Mouse (Mus musculus) CH12.LX (cell line): ENCODE results near the gene H2-Aa. TPM values are rescaled to one million over a fixed set of nuclear protein-coding genes. Genes with fewer than 3 reads are reported as not detected.

Source experiments
- DNase-seq: peaks from one replicate; pipeline ENCODE4 v3.0.0-alpha.2; 2013; ENCODE audit errors: extremely low read depth
- H3K27ac ChIP-seq: 2 replicates; pipeline ENCODE4 v1.5.1; 2012; ENCODE audit warnings: low read depth, mild to moderate bottlenecking, control low read depth, moderate library complexity; ENCODE audit not compliant: insufficient read depth
- H3K27me3 ChIP-seq: replicated peaks from 2 replicates; pipeline ENCODE3; 2012; ENCODE audit warnings: inconsistent platforms
- H3K36me3 ChIP-seq, 2 experiments: replicated peaks in 1 of 2; 2 replicates each; pipeline versions ENCODE3 to v1.6.1; 2012; ENCODE audit warnings: inconsistent platforms in 1 of 2, low read length in 1 of 2, mild to moderate bottlenecking in 1 of 2, mixed read lengths in 1 of 2, moderate library complexity in 1 of 2; ENCODE audit not compliant: control insufficient read depth in 1 of 2, insufficient read depth in 1 of 2
- H3K4me1 ChIP-seq, 2 experiments: 2 replicates each; pipeline ENCODE4 v1.6.1; 2012; ENCODE audit warnings: inconsistent platforms in 1 of 2, moderate library complexity in 1 of 2; ENCODE audit not compliant: insufficient read depth in 2 of 2, control insufficient read depth in 1 of 2
- H3K4me2 ChIP-seq: 2 replicates; pipeline ENCODE4 v1.6.1; 2012; ENCODE audit warnings: low read depth, mild to moderate bottlenecking, control low read depth; ENCODE audit not compliant: poor library complexity, insufficient read depth, severe bottlenecking
- H3K4me3 ChIP-seq, 3 experiments: fragments of 150-350 bp in 1 of 3; sonication (generic) in 1 of 3; replicated peaks in 1 of 3; 2 replicates each; pipeline versions ENCODE3 to v1.5.1; 2011 to 2012; ENCODE audit warnings: low read depth in 2 of 3, low read length in 2 of 3, mild to moderate bottlenecking in 2 of 3, moderate library complexity in 2 of 3, control low read depth in 1 of 3, improper control_type of control experiment in 1 of 3, inconsistent platforms in 1 of 3, mixed read lengths in 1 of 3; ENCODE audit not compliant: poor library complexity in 1 of 3
- H3K79me2 ChIP-seq: replicated peaks from 2 replicates; pipeline ENCODE4 v1.6.1; 2012; ENCODE audit warnings: mild to moderate bottlenecking, moderate library complexity; ENCODE audit not compliant: control insufficient read depth, poor library complexity, insufficient read depth, severe bottlenecking; ENCODE audit errors: extremely low read depth
- H3K9ac ChIP-seq: 2 replicates; pipeline ENCODE4 v1.6.1; 2012; ENCODE audit warnings: low read depth, mild to moderate bottlenecking, control low read depth, moderate library complexity; ENCODE audit not compliant: insufficient read depth
- H3K9me3 ChIP-seq: replicated peaks from 2 replicates; pipeline ENCODE3; 2012; ENCODE audit warnings: low read length, inconsistent platforms, mixed read lengths
- BHLHE40 ChIP-seq: IDR thresholded peaks from 2 replicates; pipeline ENCODE4 v1.6.1; 2011; ENCODE audit warnings: mild to moderate bottlenecking, low read depth, low read length, improper control_type of control experiment
- CHD1 ChIP-seq: IDR thresholded peaks from 2 replicates; pipeline ENCODE4 v1.6.1; 2012; ENCODE audit warnings: low read depth, low read length, improper control_type of control experiment, inconsistent platforms
- CHD2 ChIP-seq: IDR thresholded peaks from 2 replicates; pipeline ENCODE4 v1.6.1; 2011; ENCODE audit warnings: low read length, improper control_type of control experiment
- ELF1 ChIP-seq: IDR thresholded peaks from 2 replicates; pipeline ENCODE4 v1.6.1; 2014; ENCODE audit warnings: low read depth, mild to moderate bottlenecking, inconsistent platforms, low read length, improper control_type of control experiment
- EP300 ChIP-seq: IDR thresholded peaks from 2 replicates; pipeline ENCODE4 v1.6.1; 2011; ENCODE audit warnings: low read length, improper control_type of control experiment
- ETS1 ChIP-seq: conservative IDR thresholded peaks from 2 replicates; pipeline ENCODE4 v1.6.1; 2012; ENCODE audit warnings: low read depth, mild to moderate bottlenecking, inconsistent platforms, low read length, improper control_type of control experiment, moderate library complexity
- GABPA ChIP-seq: IDR thresholded peaks from 2 replicates; pipeline ENCODE4 v1.6.1; 2012; ENCODE audit warnings: low read depth, low read length, improper control_type of control experiment, inconsistent platforms; ENCODE audit not compliant: insufficient replicate concordance
- HCFC1 ChIP-seq: IDR thresholded peaks from 2 replicates; pipeline ENCODE4 v1.6.1; 2012; ENCODE audit warnings: low read depth, mild to moderate bottlenecking, inconsistent platforms, low read length, improper control_type of control experiment
- IRF4 ChIP-seq: IDR thresholded peaks from 2 replicates; pipeline ENCODE4 v1.6.1; 2014; ENCODE audit warnings: low read depth, mild to moderate bottlenecking, inconsistent platforms, low read length, improper control_type of control experiment
- JUND ChIP-seq: conservative IDR thresholded peaks from 2 replicates; pipeline ENCODE4 v1.6.1; 2011; ENCODE audit warnings: low read depth, low read length, improper control_type of control experiment
- MAX ChIP-seq: IDR thresholded peaks from 2 replicates; pipeline ENCODE4 v1.6.1; 2011; ENCODE audit warnings: low read length, improper control_type of control experiment
- MAZ ChIP-seq: IDR thresholded peaks from 2 replicates; pipeline ENCODE4 v1.6.1; 2012; ENCODE audit warnings: low read depth, mild to moderate bottlenecking, inconsistent platforms, low read length, improper control_type of control experiment, moderate library complexity
- MEF2A ChIP-seq: IDR thresholded peaks from 2 replicates; pipeline ENCODE4 v1.6.1; 2014; ENCODE audit warnings: low read depth, mild to moderate bottlenecking, inconsistent platforms, low read length, improper control_type of control experiment, borderline replicate concordance
- MYC ChIP-seq: IDR thresholded peaks from 2 replicates; pipeline ENCODE4 v1.6.1; 2011; ENCODE audit warnings: low read depth, mild to moderate bottlenecking, improper control_type of control experiment, low read length
- NRF1 ChIP-seq: IDR thresholded peaks from 2 replicates; pipeline ENCODE4 v1.6.1; 2014; ENCODE audit warnings: low read depth, mild to moderate bottlenecking, inconsistent platforms, low read length, improper control_type of control experiment, moderate library complexity
- PAX5 ChIP-seq: IDR thresholded peaks from 2 replicates; pipeline ENCODE4 v1.6.1; 2012; ENCODE audit warnings: low read length, inconsistent platforms, mixed read lengths
- POLR2A ChIP-seq: IDR thresholded peaks from 2 replicates; pipeline ENCODE4 v1.6.1; 2011; ENCODE audit warnings: low read depth, mild to moderate bottlenecking, improper control_type of control experiment, low read length
- RCOR1 ChIP-seq: conservative IDR thresholded peaks from 2 replicates; pipeline ENCODE4 v1.6.1; 2012; ENCODE audit warnings: low read depth, mild to moderate bottlenecking, inconsistent platforms, low read length, improper control_type of control experiment
- TBP ChIP-seq: conservative IDR thresholded peaks from 2 replicates; pipeline ENCODE4 v1.6.1; 2011; ENCODE audit warnings: low read depth, low read length, improper control_type of control experiment
- TCF12 ChIP-seq: IDR thresholded peaks from 2 replicates; pipeline ENCODE4 v1.6.1; 2014; ENCODE audit warnings: low read depth, mild to moderate bottlenecking, inconsistent platforms, low read length, improper control_type of control experiment
- UBTF ChIP-seq: IDR thresholded peaks from 2 replicates; pipeline ENCODE4 v1.6.1; 2012; ENCODE audit warnings: low read depth, mild to moderate bottlenecking, inconsistent platforms, low read length, improper control_type of control experiment, moderate library complexity
- USF1 ChIP-seq: IDR thresholded peaks from 2 replicates; pipeline ENCODE4 v1.6.1; 2014; ENCODE audit warnings: low read depth, mild to moderate bottlenecking, inconsistent platforms, low read length, improper control_type of control experiment
- USF2 ChIP-seq: conservative IDR thresholded peaks from 2 replicates; pipeline ENCODE4 v1.6.1; 2011; ENCODE audit warnings: low read depth, low read length, improper control_type of control experiment
- ZKSCAN1 ChIP-seq: IDR thresholded peaks from 2 replicates; pipeline ENCODE4 v1.6.1; 2012; ENCODE audit warnings: low read depth, inconsistent platforms, low read length, improper control_type of control experiment, borderline replicate concordance
- ZMIZ1 ChIP-seq: IDR thresholded peaks from 2 replicates; pipeline ENCODE4 v1.6.1; 2012; ENCODE audit warnings: low read depth, mild to moderate bottlenecking, inconsistent platforms, low read length, improper control_type of control experiment
- dilution Hi-C: fragments of 300-500 bp; cut with MboI; formaldehyde crosslinking; loops from 2 replicates; pipeline ENCODE4 v1.14.3; 2020; ENCODE audit warnings: low sequenced_read_pairs; ENCODE audit not compliant: extremely low pct_unique_long_range_greater_than_20kb, extremely low pct_ligation_motif_present
- in situ Hi-C: fragments of 300-500 bp; cut with MboI; formaldehyde crosslinking; loops from 3 replicates; pipeline ENCODE4 v1.14.3; 2019; ENCODE audit warnings: low sequenced_read_pairs, low pct_ligation_motif_present, low pct_unique_long_range_greater_than_20kb, mixed read lengths
- polyA plus RNA-seq: library from polyadenylated mRNA; unstranded; fragments of >175 nt; gene quantifications from 2 replicates; pipeline ENCODE4 v1.2.1, GENCODE M21; 2012; ENCODE audit warnings: low read depth; ENCODE audit not compliant: insufficient read length
- total RNA-seq, 2 experiments: library from RNA; depleted of rRNA; stranded (reverse); fragments of 300-350 nt in 1 of 2; fragments of >200 nt in 1 of 2; gene quantifications; 2 replicates each; pipeline ENCODE4 v1.2.3; 2012 to 2014

Gene H2-Aa
- total and polyA plus RNA-seq, 3 experiments, result 385 to 958 (median 488) TPM

GRCm38 (mm10) chr17:34260551-34260950 lies 27.1 kb downstream of the H2-Aa start:
- no peak overlapping the region for H3K4me2 ChIP-seq
- peaks cover 10 to 56% of the 10 kb centered on the region in 2 experiments for H3K4me1 ChIP-seq
- H3K27ac ChIP-seq, result no peak overlapping the region
- peaks cover 3% of the 10 kb centered on the region for H3K9me3 ChIP-seq
- in situ Hi-C loops, result no loop called here
- H3K27me3 ChIP-seq, result no peaks in the 10 kb centered on the region
- dilution Hi-C loops, result no loop called here
- H3K79me2 ChIP-seq, result peaks cover 9% of the 10 kb centered on the region; the same call in 1 of the 2 replicates
- H3K4me3 ChIP-seq, result no peak overlapping the region
- H3K9ac ChIP-seq, result no peak overlapping the region
- peaks cover 0 to 13% of the 10 kb centered on the region in 2 experiments for H3K36me3 ChIP-seq
- no peak for TF ChIP-seq NRF1
- TF ChIP-seq UBTF, result no peak
- TF ChIP-seq ZKSCAN1, result no peak
- no peak for TF ChIP-seq ETS1
- TF ChIP-seq ELF1, result no peak
- TF ChIP-seq JUND, result no peak
- TF ChIP-seq EP300, result no peak
- TF ChIP-seq BHLHE40, result no peak
- TF ChIP-seq MEF2A, result no peak
- TF ChIP-seq, all 38 proteins: peak for 0
- DNase-seq, result no peak

- dilution Hi-C loops (no loop called here), in situ Hi-C loops (no loop called here)
- peak within 1 kb of the TSS; percentile 51 for H3K27ac ChIP-seq
Observed at GRCm38 (mm10) chr17:34257594-34258375, 29.8 kb downstream of the H2-Aa start, which contains the start of gene H2-Ab1. TSS of gene H2-Ab1 (plus strand) at chr17:34257689.

More at GRCm38 (mm10) chr17:34257594-34258375, 29.8 kb downstream of the H2-Aa start, which contains the start of gene H2-Ab1:
- peak; percentile 98 for DNase-seq
- H3K4me1 ChIP-seq, result peaks cover 10 to 69% of the 10 kb centered on the region in 2 experiments
- peak within 1 kb of the TSS; percentile 37 for H3K4me2 ChIP-seq
- H3K27me3 ChIP-seq, result no peaks in the 10 kb centered on the region
- TF ChIP-seq IRF4 (peak; percentile 15; the same call in 1 of the 2 replicates), BHLHE40 (peak; percentile 60; the same call in 1 of the 2 replicates), TCF12 (0 out of 2 replicates have a peak, but pooled peaks have one; percentile 38), JUND (no peak), NRF1 (peak; percentile 82), EP300 (peak; percentile 66), GABPA (no peak), TBP (peak; percentile 74; the same call in 1 of the 2 replicates), CHD2 (peak; percentile 99), HCFC1 (no peak), ZMIZ1 (no peak), MAX (peak; percentile 42; the same call in 1 of the 2 replicates), USF1 (no peak), POLR2A (peak; percentile 44), MYC (peak; percentile 51; the same call in 1 of the 2 replicates), RCOR1 (no peak), USF2 (no peak), CHD1 (no peak), ETS1 (peak; percentile 72), ZKSCAN1 (no peak), MAZ (no peak), PAX5 (no peak), UBTF (no peak)
- TF ChIP-seq, all 38 proteins: peak for 11
- Histone ChIP-seq H3K36me3 (peaks cover 0 to 6% of the 10 kb centered on the region in 2 experiments), H3K9me3 (peaks cover 3% of the 10 kb centered on the region), H3K4me3 (peak within 1 kb of the TSS in 1 of 3 experiments; percentile 7), H3K9ac (no peak within 1 kb of the TSS), H3K79me2 (no peaks in the 10 kb centered on the region)
